ENCODE assay signal across 8 mouse cellular contexts in the genomic region with DNA sequence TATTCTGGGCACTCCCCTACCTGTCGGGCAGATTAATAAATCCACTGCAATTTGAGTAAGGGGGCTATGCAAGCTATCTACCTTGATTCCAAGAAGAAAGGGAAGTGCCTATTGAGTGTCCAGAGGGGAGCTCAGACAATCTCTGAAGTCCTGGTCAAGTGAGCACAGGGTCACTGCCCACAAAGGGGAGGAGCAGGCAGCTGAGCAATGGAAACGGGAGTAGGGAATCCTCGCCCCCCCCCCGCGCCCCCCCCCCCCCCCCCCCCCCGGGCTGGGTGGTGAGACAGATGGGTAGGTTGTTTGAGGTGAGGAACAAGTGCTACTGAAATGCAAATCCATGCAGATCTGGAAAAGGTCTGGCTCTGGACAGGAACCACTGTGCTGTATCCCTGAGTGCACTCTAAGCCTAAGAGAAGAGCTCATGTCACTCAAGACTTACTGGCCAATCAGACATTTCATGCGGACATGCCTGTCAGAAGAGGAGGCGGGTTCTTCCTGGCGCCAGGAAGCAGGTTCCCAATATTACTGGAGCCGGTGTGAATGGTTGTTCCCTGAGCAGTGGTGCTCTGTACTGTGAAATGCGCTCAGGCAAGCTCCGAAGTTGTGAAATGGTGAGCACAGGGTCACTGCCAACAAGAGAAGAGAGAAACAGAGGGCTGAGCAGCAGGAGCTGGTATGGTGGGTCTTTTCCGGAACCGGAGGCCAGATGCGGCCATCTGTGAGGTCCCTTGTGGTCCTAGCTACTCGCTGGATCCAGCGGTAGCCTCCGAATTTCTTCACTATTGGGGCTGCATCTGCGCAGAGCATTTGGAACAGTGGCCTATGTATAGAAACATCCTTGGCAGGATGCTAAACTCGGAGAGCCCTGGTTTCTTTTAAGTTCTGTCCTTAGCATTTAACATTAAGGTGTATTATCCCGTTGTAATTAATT. TPM values are rescaled to one million over a fixed set of nuclear protein-coding genes. Genes with fewer than 3 reads are reported as not detected.
DNase-seq lines count a peak whose midpoint lies in the region; ATAC-seq and TF ChIP-seq lines count a peak whose summit lies in the region.

No protein-coding gene starts in this region.

- peak overlapping the region; percentile 25 for H3K4me2 ChIP-seq in stomach, embryonic 14.5 days (replicated peaks; ENCODE audit: low read depth, low read length)
- H3K4me2 ChIP-seq in stomach, postnatal 0 days (replicated peaks; ENCODE audit: low read depth), result no peak overlapping the region
- H3K4me2 ChIP-seq in midbrain, embryonic 13.5 days (replicated peaks), result peak overlapping the region; percentile 32

- peak overlapping the region; percentile 26 for H3K4me3 ChIP-seq in stomach, embryonic 14.5 days (ENCODE audit: low read depth, low read length)
- no peak overlapping the region for H3K4me3 ChIP-seq in stomach, postnatal 0 days (ENCODE audit: low read depth, low read length)
- H3K4me3 ChIP-seq in hindbrain, embryonic 10.5 days, result peak overlapping the region; percentile 44
- peak overlapping the region; percentile 32 for H3K4me3 ChIP-seq in left cerebral cortex, adult 2 months
- H3K4me3 ChIP-seq in midbrain, embryonic 13.5 days (replicated peaks), result peak overlapping the region; percentile 32

- no peak for TF ChIP-seq EP300 in stomach, postnatal 0 days (optimal IDR thresholded peaks at IDR 0.05)

- H3K27me3 ChIP-seq in stomach, embryonic 14.5 days (ENCODE audit: control insufficient read depth, insufficient read depth, low read length), result no peaks in the 10 kb centered on the region
- no peaks in the 10 kb centered on the region for H3K27me3 ChIP-seq in stomach, postnatal 0 days (ENCODE audit: control insufficient read depth, insufficient read depth, low read length)
- no peaks in the 10 kb centered on the region for H3K27me3 ChIP-seq in hindbrain, embryonic 10.5 days (ENCODE audit: insufficient read depth, poor library complexity, severe bottlenecking)
- H3K27me3 ChIP-seq in midbrain, embryonic 13.5 days, result no peaks in the 10 kb centered on the region

- peak; percentile 84 for ATAC-seq in stomach, embryonic 14.5 days (ENCODE audit: insufficient number of reproducible peaks, insufficient read depth, low FRiP score, low read depth)
- ATAC-seq in stomach, postnatal 0 days (ENCODE audit: low FRiP score, low TSS enrichment), result no peak
- peak; percentile 75 for ATAC-seq in midbrain, embryonic 13.5 days

- DNase-seq in stomach, postnatal 0 days (ENCODE audit: low spot score), result no peak
- DNase-seq in embryo, embryonic 10 days (ENCODE audit: low spot score), result peak; percentile 67
- peak; percentile 8 for DNase-seq in hindbrain, embryonic 10.5 days (ENCODE audit: low spot score)
- peak in 1 of 2 experiments; percentile 9 for DNase-seq in left cerebral cortex, adult 2 months (ENCODE audit: extremely low spot score in 1 of 2, low spot score in 2 of 2)
- DNase-seq in spleen, postnatal 36 days (ENCODE audit: low spot score in 2 of 2), result no peak
- no peak for DNase-seq in thymus, postnatal 0 days (ENCODE audit: low spot score)

- WGBS in stomach, embryonic 14.5 days, result 28% methylated on average over 19 of the region's 21 CpGs
- WGBS in stomach, postnatal 0 days, result 22% methylated on average over 19 of the region's 21 CpGs
- WGBS in hindbrain, embryonic 10.5 days, result 23% methylated on average over 21 of the region's 21 CpGs
- 23% methylated on average over 20 of the region's 21 CpGs for WGBS in midbrain, embryonic 13.5 days

- H3K36me3 ChIP-seq in stomach, embryonic 14.5 days (ENCODE audit: control insufficient read depth, insufficient read depth, low read length), result no peaks in the 10 kb centered on the region
- no peaks in the 10 kb centered on the region for H3K36me3 ChIP-seq in stomach, postnatal 0 days (ENCODE audit: control insufficient read depth, insufficient read depth, low read length)
- H3K36me3 ChIP-seq in hindbrain, embryonic 10.5 days, result no peaks in the 10 kb centered on the region
- no peaks in the 10 kb centered on the region for H3K36me3 ChIP-seq in midbrain, embryonic 13.5 days

- no peak for TF ChIP-seq CTCF in stomach, postnatal 0 days (IDR thresholded peaks at IDR 0.05; ENCODE audit: low read depth)
- TF ChIP-seq CTCF in left cerebral cortex, adult 2 months (IDR thresholded peaks at IDR 0.05), result no peak

- H3K9ac ChIP-seq in stomach, embryonic 14.5 days (replicated peaks; ENCODE audit: low read depth, low read length), result no peak overlapping the region
- H3K9ac ChIP-seq in stomach, postnatal 0 days (ENCODE audit: low read length), result no peak overlapping the region
- H3K9ac ChIP-seq in midbrain, embryonic 13.5 days (replicated peaks), result no peak overlapping the region

- no peaks in the 10 kb centered on the region; the same call in none of the 2 replicates for H3K9me3 ChIP-seq in stomach, embryonic 14.5 days (ENCODE audit: control insufficient read depth, low read depth, low read length)
- H3K9me3 ChIP-seq in stomach, postnatal 0 days (ENCODE audit: control insufficient read depth, low read length), result no peaks in the 10 kb centered on the region
- peaks cover 56% of the 10 kb centered on the region for H3K9me3 ChIP-seq in hindbrain, embryonic 10.5 days
- H3K9me3 ChIP-seq in midbrain, embryonic 13.5 days, result peaks cover 11% of the 10 kb centered on the region

- H3K4me1 ChIP-seq in stomach, embryonic 14.5 days (ENCODE audit: control insufficient read depth, insufficient read depth, low read length), result no peaks in the 10 kb centered on the region
- H3K4me1 ChIP-seq in stomach, postnatal 0 days (replicated peaks; ENCODE audit: control insufficient read depth, insufficient read depth), result no peaks in the 10 kb centered on the region
- H3K4me1 ChIP-seq in hindbrain, embryonic 10.5 days (replicated peaks), result no peaks in the 10 kb centered on the region
- H3K4me1 ChIP-seq in midbrain, embryonic 13.5 days (replicated peaks), result no peaks in the 10 kb centered on the region

- intact Hi-C loops in left cerebral cortex, adult 2 months (cut with DNase I), result no loop called here

- H3K27ac ChIP-seq in stomach, embryonic 14.5 days (ENCODE audit: low read length), result no peak overlapping the region
- no peak overlapping the region for H3K27ac ChIP-seq in stomach, postnatal 0 days (replicated peaks)
- H3K27ac ChIP-seq in hindbrain, embryonic 10.5 days, result no peak overlapping the region
- no peak overlapping the region for H3K27ac ChIP-seq in left cerebral cortex, adult 2 months
- no peak overlapping the region for H3K27ac ChIP-seq in midbrain, embryonic 13.5 days

RNA-seq across cellular contexts. Expression of a gene that starts 47.4 kb away (rescaled TPM):
- not detected in 2 replicates for polyA plus RNA-seq in stomach, embryonic 14.5 days (2014; fragmentation: Nextera tagmentation; extraction: Ambion mirVana)
- not detected in 2 replicates for polyA plus RNA-seq in stomach, postnatal 0 days (2015; fragmentation: Nextera tagmentation; extraction: Ambion mirVana)
- not detected in 2 replicates for polyA plus RNA-seq in hindbrain, embryonic 10.5 days (2016; fragmentation: Nextera tagmentation; extraction: Ambion mirVana)
- total RNA-seq in left cerebral cortex, adult 2 months (2021), result not detected
- not detected in 2 replicates for polyA plus RNA-seq in midbrain, embryonic 13.5 days (2015; fragmentation: Nextera tagmentation; extraction: Ambion mirVana)
- polyA plus RNA-seq in thymus, postnatal 0 days (2015; fragmentation: Nextera tagmentation; extraction: Ambion mirVana), result not detected in 2 replicates

Comparison
In these comparisons a context has a peak if more than half of its experiments do, and no peak if none do; other contexts are left out.
1. DNase-seq: peak in embryo, embryonic 10 days (single experiment) and hindbrain, embryonic 10.5 days (single experiment); none in stomach, postnatal 0 days (single experiment), spleen, postnatal 36 days (0 of 2) and thymus, postnatal 0 days (single experiment).